Mouse (Mus musculus) liver, embryonic 11.5 days (tissue): ENCODE data around the gene Cyp2f2. TPM values are rescaled to one million over a fixed set of nuclear protein-coding genes. Genes with fewer than 3 reads are reported as not detected.

Experiments used
- ATAC-seq: fragments of 200-750 bp; cut with Nextera tagmentation; replicated peaks from 2 replicates; pipeline ENCODE4 v1.8.0; 2017; ENCODE audit warnings: moderate number of reproducible peaks, mild to moderate bottlenecking, moderate TSS enrichment, moderate library complexity; ENCODE audit not compliant: low FRiP score
- DNase-seq: peaks from one replicate; pipeline ENCODE4 v3.0.0-alpha.2; 2017; ENCODE audit warnings: low spot score
- H3K27ac ChIP-seq: fragments of 300-500 bp; sonication (generic); 2 replicates; pipeline ENCODE4 v1.5.1; 2014; ENCODE audit warnings: mild to moderate bottlenecking, low read depth, low read length, control low read depth
- H3K27me3 ChIP-seq: fragments of 300-500 bp; sonication (generic); replicated peaks from 2 replicates; pipeline ENCODE4 v1.6.1; 2014; ENCODE audit warnings: low read length, mixed read lengths; ENCODE audit not compliant: control insufficient read depth, insufficient read depth
- H3K36me3 ChIP-seq: fragments of 300-500 bp; sonication (generic); 2 replicates; pipeline ENCODE4 v1.6.1; 2014; ENCODE audit warnings: mild to moderate bottlenecking, low read length, moderate library complexity, mixed read lengths; ENCODE audit not compliant: control insufficient read depth, insufficient read depth
- H3K4me1 ChIP-seq: fragments of 300-500 bp; sonication (generic); replicated peaks from 2 replicates; pipeline ENCODE4 v1.6.1; 2014; ENCODE audit warnings: low read length, mixed read lengths; ENCODE audit not compliant: control insufficient read depth, insufficient read depth
- H3K4me2 ChIP-seq: fragments of 300-500 bp; sonication (generic); 2 replicates; pipeline ENCODE4 v1.6.1; 2014; ENCODE audit warnings: mild to moderate bottlenecking, control low read depth, moderate library complexity
- H3K4me3 ChIP-seq: fragments of 300-500 bp; sonication (generic); 2 replicates; pipeline ENCODE4 v1.5.1; 2014; ENCODE audit warnings: low read depth, low read length, control low read depth
- H3K9ac ChIP-seq: fragments of 300-500 bp; sonication (generic); 2 replicates; pipeline ENCODE4 v1.6.1; 2014; ENCODE audit warnings: low read depth, low read length, control low read depth
- H3K9me3 ChIP-seq: fragments of 300-500 bp; sonication (generic); 2 replicates; pipeline ENCODE4 v1.6.1; 2016; ENCODE audit warnings: low read length, inconsistent platforms, mixed read lengths; ENCODE audit not compliant: control insufficient read depth
- WGBS: fragments of 180-500 bp; shearing (Covaris S2); extraction: QIAGEN DNeasy Blood & Tissue Kit; methylation state at CpG from one replicate; pipeline ENCODE4 v1.1.7; 2014; 5-methylcytosine and 5-hydroxymethylcytosine counted together
- polyA plus RNA-seq: library from polyadenylated mRNA; unstranded; fragments of >200 nt; fragmentation: Nextera tagmentation; extraction: Ambion mirVana; gene quantifications from 2 replicates; pipeline ENCODE4 v1.2.1, GENCODE M21; 2014

The Cyp2f2 gene
- polyA plus RNA-seq, 1 experiment from 2014 or later = not detected

DNA sequence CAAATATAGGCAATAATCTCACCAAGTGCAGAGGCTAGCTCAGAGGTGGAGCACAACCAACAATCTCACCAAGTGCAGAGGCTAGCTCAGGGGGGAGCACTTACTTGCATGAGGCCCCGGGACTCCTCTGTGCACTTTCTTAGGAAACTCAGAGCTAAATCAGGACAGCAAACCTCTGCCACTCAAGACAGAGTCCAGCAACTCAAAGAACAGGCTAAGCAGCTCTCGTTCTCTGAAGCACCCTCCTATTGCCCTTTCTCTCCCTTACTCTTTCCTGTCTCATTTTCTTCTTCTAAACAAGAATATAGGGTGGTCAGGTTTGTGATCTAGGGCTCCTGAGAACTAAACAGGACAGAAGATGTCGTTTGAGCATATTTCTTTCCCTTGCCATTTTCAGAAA lies 7.7 kb upstream of the Cyp2f2 start:
- no peaks in the 10 kb centered on the region for H3K9me3 ChIP-seq
- WGBS = 61% methylated on average over 3 of the region's 3 CpGs
- DNase-seq (no peak), ATAC-seq (no peak)
- no peak overlapping the region for H3K27ac ChIP-seq
- no peaks in the 10 kb centered on the region for H3K4me1 ChIP-seq
- no peak overlapping the region for H3K9ac ChIP-seq
- no peaks in the 10 kb centered on the region for H3K36me3 ChIP-seq
- no peaks in the 10 kb centered on the region for H3K27me3 ChIP-seq
- no peak overlapping the region for H3K4me3 ChIP-seq
- H3K4me2 ChIP-seq = no peak overlapping the region

DNA sequence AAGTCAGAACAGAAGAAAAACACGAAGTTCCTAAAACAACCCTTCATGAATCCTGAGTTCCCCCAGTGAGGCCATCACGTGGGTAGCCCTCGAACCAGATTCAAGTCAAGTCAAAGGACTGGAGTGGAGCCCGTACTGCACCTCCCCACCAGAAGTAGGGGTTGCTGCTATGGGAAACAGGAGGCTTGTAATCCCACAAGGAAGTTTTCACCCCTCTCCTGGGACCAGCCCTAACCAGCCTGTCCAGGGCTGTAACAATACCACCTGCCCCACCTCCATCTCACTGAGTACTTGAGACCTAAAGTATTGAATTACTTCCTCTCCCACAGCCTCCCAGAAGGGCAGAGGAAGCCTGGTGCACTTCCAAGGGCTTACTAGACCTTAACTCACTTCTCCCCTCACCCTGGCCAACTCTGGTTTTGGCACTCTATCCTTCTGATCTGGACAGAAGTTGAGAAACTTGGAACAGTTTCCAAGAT lies 1.6 kb upstream of the Cyp2f2 start:
- no peak for ATAC-seq
- Histone ChIP-seq H3K27ac (no peak overlapping the region), H3K4me3 (no peak overlapping the region), H3K4me2 (no peak overlapping the region), H3K36me3 (no peaks in the 10 kb centered on the region), H3K9ac (no peak overlapping the region), H3K27me3 (no peaks in the 10 kb centered on the region), H3K9me3 (no peaks in the 10 kb centered on the region), H3K4me1 (no peaks in the 10 kb centered on the region)
- no peak for DNase-seq
- WGBS = 62% methylated on average over 4 of the region's 4 CpGs

GRCm38 (mm10) chr7:27124305-27124832 lies 4.7 kb downstream of the Cyp2f2 start:
- no peak for ATAC-seq
- WGBS = 57% methylated on average over 5 of the region's 5 CpGs
- no peak overlapping the region for H3K9ac ChIP-seq

DNA sequence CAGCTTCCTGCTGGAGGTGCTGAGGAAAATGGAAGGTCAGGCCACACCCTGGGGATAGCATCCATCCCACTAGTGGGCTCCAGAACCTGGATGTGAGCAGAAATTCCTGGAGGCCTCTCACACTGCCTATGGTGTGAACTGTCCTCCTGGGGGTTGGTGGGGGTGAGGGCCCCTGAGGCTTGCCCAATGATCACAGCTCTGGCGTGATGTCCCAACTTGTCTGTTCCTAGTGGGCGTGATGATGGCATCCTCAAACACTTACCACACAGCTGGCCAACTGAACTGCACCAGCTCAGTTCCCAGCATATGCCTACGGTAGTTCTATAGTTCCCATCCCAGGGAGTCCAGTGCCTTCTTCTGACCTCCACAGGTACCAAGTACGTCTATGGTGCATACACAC lies 5.3 kb downstream of the Cyp2f2 start:
- H3K9ac ChIP-seq = no peak overlapping the region
- no peak overlapping the region for H3K4me2 ChIP-seq
- no peak overlapping the region for H3K27ac ChIP-seq
- H3K4me3 ChIP-seq = no peak overlapping the region
- DNase-seq = no peak
- no peak for ATAC-seq
- 77% methylated on average over 4 of the region's 4 CpGs for WGBS
- H3K27me3 ChIP-seq = no peaks in the 10 kb centered on the region
- H3K4me1 ChIP-seq = no peaks in the 10 kb centered on the region
- H3K9me3 ChIP-seq = no peaks in the 10 kb centered on the region
- H3K36me3 ChIP-seq = no peaks in the 10 kb centered on the region

More at GRCm38 (mm10) chr7:27124305-27124832, 4.7 kb downstream of the Cyp2f2 start:
- Histone ChIP-seq H3K27me3 (no peaks in the 10 kb centered on the region), H3K9me3 (no peaks in the 10 kb centered on the region), H3K27ac (no peak overlapping the region), H3K36me3 (no peaks in the 10 kb centered on the region), H3K4me1 (no peaks in the 10 kb centered on the region), H3K4me3 (no peak overlapping the region), H3K4me2 (no peak overlapping the region)
- no peak for DNase-seq

GRCm38 (mm10) chr7:27128162-27128561 lies 8.5 kb downstream of the Cyp2f2 start:
- 46% methylated on average over 3 of the region's 3 CpGs for WGBS
- no peaks in the 10 kb centered on the region for H3K9me3 ChIP-seq
- H3K4me3 ChIP-seq = no peak overlapping the region
- no peak overlapping the region for H3K4me2 ChIP-seq
- DNase-seq = no peak
- no peaks in the 10 kb centered on the region for H3K36me3 ChIP-seq
- ATAC-seq = no peak; the same call in 1 of the 2 replicates
- no peak overlapping the region for H3K27ac ChIP-seq
- H3K27me3 ChIP-seq = no peaks in the 10 kb centered on the region
- no peak overlapping the region for H3K9ac ChIP-seq
- no peaks in the 10 kb centered on the region for H3K4me1 ChIP-seq

GRCm38 (mm10) chr7:27128946-27129345 lies 9.2 kb downstream of the Cyp2f2 start:
- Histone ChIP-seq H3K27me3 (no peaks in the 10 kb centered on the region), H3K4me1 (no peaks in the 10 kb centered on the region), H3K4me3 (no peak overlapping the region), H3K4me2 (no peak overlapping the region), H3K9ac (no peak overlapping the region), H3K9me3 (no peaks in the 10 kb centered on the region), H3K27ac (no peak overlapping the region), H3K36me3 (no peaks in the 10 kb centered on the region)
- DNase-seq = no peak
- 80% methylated on average over 13 of the region's 13 CpGs for WGBS
- ATAC-seq = no peak

DNA sequence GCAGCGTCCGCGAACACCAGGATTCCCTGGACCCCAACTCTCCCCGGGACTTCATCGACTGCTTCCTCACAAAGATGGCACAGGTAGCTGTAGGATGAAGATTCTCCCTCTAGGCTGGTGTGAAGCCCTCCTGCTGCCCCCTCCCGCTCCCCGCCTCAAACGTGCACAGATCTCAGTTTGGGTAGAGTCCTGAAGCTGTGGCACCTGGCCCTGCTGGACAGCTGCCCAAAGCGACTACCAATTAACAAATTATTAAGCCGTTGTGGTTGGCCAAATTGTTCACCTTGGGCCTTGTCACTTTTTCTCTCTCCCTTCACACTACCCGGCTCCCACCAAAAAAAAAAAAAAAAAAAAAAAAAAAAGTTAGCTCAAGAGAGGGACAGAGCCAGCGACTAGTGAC lies 10.1 kb downstream of the Cyp2f2 start:
- WGBS = 83% methylated on average over 12 of the region's 12 CpGs
- Histone ChIP-seq H3K27ac (no peak overlapping the region), H3K36me3 (no peaks in the 10 kb centered on the region), H3K27me3 (no peaks in the 10 kb centered on the region), H3K9me3 (no peaks in the 10 kb centered on the region), H3K4me2 (no peak overlapping the region), H3K9ac (no peak overlapping the region), H3K4me1 (no peaks in the 10 kb centered on the region), H3K4me3 (no peak overlapping the region)
- ATAC-seq = no peak
- no peak for DNase-seq

GRCm38 (mm10) chr7:27130521-27131370 lies 11.0 kb downstream of the Cyp2f2 start:
- no peaks in the 10 kb centered on the region for H3K4me1 ChIP-seq
- ATAC-seq = no peak; the same call in 1 of the 2 replicates
- no peak for DNase-seq
- no peaks in the 10 kb centered on the region for H3K9me3 ChIP-seq
- H3K9ac ChIP-seq = no peak overlapping the region
- H3K27me3 ChIP-seq = no peaks in the 10 kb centered on the region
- H3K27ac ChIP-seq = no peak overlapping the region
- H3K4me2 ChIP-seq = no peak overlapping the region
- H3K36me3 ChIP-seq = no peaks in the 10 kb centered on the region
- no peak overlapping the region for H3K4me3 ChIP-seq
- 80% methylated on average over 22 of the region's 22 CpGs for whole genome bisulfite sequencing

DNA sequence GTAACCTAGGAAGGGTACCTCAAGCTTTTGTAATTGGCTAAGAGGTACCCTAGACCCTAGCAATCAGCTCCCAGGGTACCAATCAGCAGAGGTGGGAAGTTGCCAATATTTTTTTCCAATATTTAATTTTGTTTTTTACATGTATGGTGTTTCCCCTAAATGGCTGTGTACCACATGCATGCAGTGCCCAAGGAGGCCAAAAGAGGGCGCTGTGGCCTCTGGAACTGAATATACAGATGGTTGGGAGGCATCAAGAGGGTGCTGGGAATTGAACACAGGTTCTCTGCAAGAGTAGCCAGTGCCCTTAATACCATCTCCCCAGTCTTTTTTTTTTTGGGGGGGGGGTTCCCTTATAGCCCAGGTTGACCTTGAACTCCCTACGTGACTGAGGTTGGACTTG lies 11.7 kb downstream of the Cyp2f2 start:
- Histone ChIP-seq H3K9ac (no peak overlapping the region), H3K4me1 (no peaks in the 10 kb centered on the region), H3K27me3 (no peaks in the 10 kb centered on the region), H3K27ac (no peak overlapping the region), H3K36me3 (no peaks in the 10 kb centered on the region), H3K4me3 (no peak overlapping the region), H3K9me3 (no peaks in the 10 kb centered on the region), H3K4me2 (no peak overlapping the region)
- ATAC-seq (no peak), DNase-seq (no peak)
- WGBS = 57% methylated on average over 2 of the region's 2 CpGs
